Mouse (Mus musculus) limb, embryonic 13.5 days (tissue): Measurements from ENCODE around the gene Luc7l2. TPM values are rescaled to one million over a fixed set of nuclear protein-coding genes. Genes with fewer than 3 reads are reported as not detected.
"Not testable (repeated sequence)": the region's sequence is repeated elsewhere in the genome, so short reads cannot be mapped to it uniquely, and the experiment has no call there.

Experiments used
- ATAC-seq: fragments of 200-750 bp; cut with Nextera tagmentation; 2 replicates; pipeline ENCODE4 v1.8.0; 2017; ENCODE audit warnings: low read depth, moderate number of reproducible peaks, moderate TSS enrichment; ENCODE audit not compliant: low FRiP score
- H3K27ac ChIP-seq: fragments of 300-500 bp; sonication (generic); 2 replicates; pipeline ENCODE4 v1.5.1; 2015; ENCODE audit warnings: inconsistent platforms, mild to moderate bottlenecking, moderate library complexity
- H3K27me3 ChIP-seq: fragments of 300-500 bp; sonication (generic); 2 replicates; pipeline ENCODE4 v1.6.1; 2015; ENCODE audit warnings: mild to moderate bottlenecking, inconsistent platforms
- H3K36me3 ChIP-seq: fragments of 300-500 bp; sonication (generic); 2 replicates; pipeline ENCODE4 v1.6.1; 2015; ENCODE audit warnings: inconsistent platforms, mild to moderate bottlenecking, moderate library complexity
- H3K4me1 ChIP-seq: fragments of 300-500 bp; sonication (generic); 2 replicates; pipeline ENCODE4 v1.6.1; 2015; ENCODE audit warnings: inconsistent platforms
- H3K4me2 ChIP-seq: fragments of 300-500 bp; sonication (generic); replicated peaks from 2 replicates; pipeline ENCODE4 v1.6.1; 2015; ENCODE audit warnings: inconsistent platforms, mild to moderate bottlenecking, moderate library complexity
- H3K4me3 ChIP-seq: fragments of 300-500 bp; sonication (generic); 2 replicates; pipeline ENCODE4 v1.5.1; 2015; ENCODE audit warnings: moderate library complexity, mild to moderate bottlenecking, inconsistent platforms
- H3K9ac ChIP-seq: fragments of 300-500 bp; sonication (generic); 2 replicates; pipeline ENCODE4 v1.6.1; 2015; ENCODE audit warnings: mild to moderate bottlenecking, inconsistent platforms
- H3K9me3 ChIP-seq: fragments of 300-500 bp; sonication (generic); 2 replicates; pipeline ENCODE4 v1.6.1; 2016; ENCODE audit warnings: inconsistent platforms
- WGBS: fragments of 180-500 bp; shearing (Covaris S2); methylation state at CpG from one replicate; pipeline ENCODE4 v1.1.7; 2015; 5-methylcytosine and 5-hydroxymethylcytosine counted together
- polyA plus RNA-seq: library from polyadenylated mRNA; unstranded; fragments of >200 nt; fragmentation: Nextera tagmentation; extraction: Ambion mirVana; gene quantifications from 2 replicates; pipeline ENCODE4 v1.2.1, GENCODE M21; 2015

The Luc7l2 gene
- polyA plus RNA-seq, 1 experiment from 2014 or later = 62.8 TPM

DNA sequence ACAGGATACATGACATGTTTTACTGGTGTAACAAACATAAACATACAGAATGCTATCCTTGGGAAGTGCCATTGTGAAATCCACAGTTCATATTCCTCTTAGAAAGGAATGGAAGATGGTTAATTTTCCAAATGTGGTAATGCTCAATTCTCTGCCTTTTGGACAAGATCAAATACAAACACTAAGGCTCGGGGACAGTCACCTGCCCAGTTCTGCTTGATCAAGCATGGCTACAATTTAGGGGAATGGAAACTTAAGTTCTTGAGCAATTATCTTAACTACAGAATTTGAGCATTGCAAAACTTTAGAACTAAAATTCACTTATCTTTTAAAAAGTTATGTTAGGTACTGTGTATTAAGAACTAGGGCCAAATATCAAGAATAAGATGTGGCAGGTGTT, 15.3 kb upstream of the Luc7l2 start:
- H3K36me3 ChIP-seq = peaks cover 14% of the 10 kb centered on the region; the same call in 1 of the 2 replicates
- ATAC-seq = no peak
- H3K4me1 ChIP-seq = peaks cover 10% of the 10 kb centered on the region; the same call in 1 of the 2 replicates
- no peaks in the 10 kb centered on the region for H3K27me3 ChIP-seq
- no peak overlapping the region for H3K27ac ChIP-seq
- peak overlapping the region; percentile 61 for H3K4me2 ChIP-seq
- H3K4me3 ChIP-seq = peak overlapping the region; percentile 78
- no peaks in the 10 kb centered on the region for H3K9me3 ChIP-seq
- WGBS = 90% methylated on average over 1 of the region's 1 CpGs
- no peak overlapping the region for H3K9ac ChIP-seq

DNA sequence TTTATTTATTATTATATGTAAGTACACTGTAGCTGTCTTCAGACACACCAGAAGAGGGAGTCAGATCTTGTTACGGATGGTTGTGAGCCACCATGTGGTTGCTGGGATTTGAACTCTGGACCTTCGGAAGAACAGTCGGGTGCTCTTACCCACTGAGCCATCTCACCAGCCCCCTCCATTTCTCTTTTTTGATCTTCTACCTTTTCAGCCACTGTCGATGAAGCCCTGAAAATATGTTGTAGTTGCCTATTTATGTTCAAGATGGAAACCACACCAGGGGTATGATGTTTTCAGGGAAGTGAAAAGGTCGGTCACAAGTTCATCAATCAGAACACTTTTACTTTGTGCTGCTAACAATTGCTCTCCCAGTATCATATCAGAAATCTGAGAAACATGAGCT, 7.0 kb upstream of the Luc7l2 start:
- H3K9me3 ChIP-seq, H3K4me1 ChIP-seq, H3K27ac ChIP-seq, H3K9ac ChIP-seq, H3K27me3 ChIP-seq, H3K4me3 ChIP-seq, ATAC-seq, H3K4me2 ChIP-seq: not testable (repeated sequence)
- WGBS = 90% methylated on average over 4 of the region's 5 CpGs
- peaks cover 12% of the 10 kb centered on the region; the same call in 1 of the 2 replicates for H3K36me3 ChIP-seq

- 89% methylated on average over 2 of the region's 2 CpGs for WGBS
- H3K4me2 ChIP-seq, H3K27ac ChIP-seq, H3K9me3 ChIP-seq, H3K36me3 ChIP-seq, H3K4me3 ChIP-seq, H3K27me3 ChIP-seq, ATAC-seq, H3K4me1 ChIP-seq, H3K9ac ChIP-seq: not testable (repeated sequence)
These were observed 4.1 kb upstream of the Luc7l2 start for GRCm38 (mm10) chr6:38547005-38547404.

- Histone ChIP-seq H3K27ac (no peak overlapping the region), H3K9me3 (no peaks in the 10 kb centered on the region), H3K4me2 (no peak overlapping the region), H3K27me3 (no peaks in the 10 kb centered on the region), H3K36me3 (no peaks in the 10 kb centered on the region), H3K9ac (no peak overlapping the region), H3K4me3 (no peak overlapping the region), H3K4me1 (peaks cover 6% of the 10 kb centered on the region; the same call in 1 of the 2 replicates)
- 74% methylated on average over 1 of the region's 1 CpGs for WGBS
- no peak for ATAC-seq
These were observed 3.4 kb upstream of the Luc7l2 start for GRCm38 (mm10) chr6:38547707-38548106.

GRCm38 (mm10) chr6:38548595-38548994, 2.5 kb upstream of the Luc7l2 start:
- H3K4me2 ChIP-seq, ATAC-seq, H3K36me3 ChIP-seq, H3K27ac ChIP-seq, H3K4me3 ChIP-seq, H3K4me1 ChIP-seq, H3K27me3 ChIP-seq, H3K9me3 ChIP-seq, H3K9ac ChIP-seq: not testable (repeated sequence)
- 93% methylated on average over 7 of the region's 7 CpGs for WGBS

DNA sequence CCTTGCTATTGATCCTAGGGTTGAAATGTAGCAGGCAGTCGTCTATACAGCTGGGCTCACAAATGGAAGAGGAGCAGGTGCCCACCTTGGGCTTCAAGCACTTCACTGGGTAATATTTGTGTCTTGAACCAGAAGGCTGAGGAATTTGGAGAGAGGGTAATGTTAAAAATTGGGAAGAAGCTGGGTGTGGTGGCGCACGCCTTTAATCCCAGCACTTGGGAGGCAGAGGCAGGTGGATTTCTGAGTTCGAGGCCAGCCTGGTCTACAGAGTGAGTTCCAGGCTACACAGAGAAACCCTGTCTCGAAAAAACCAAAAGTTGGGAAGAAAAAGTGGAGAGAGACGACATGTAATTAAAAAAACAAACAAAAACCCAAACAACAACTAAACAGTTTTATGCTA, 1.3 kb upstream of the Luc7l2 start:
- H3K36me3 ChIP-seq, ATAC-seq, H3K27me3 ChIP-seq, H3K9me3 ChIP-seq: not testable (repeated sequence)
- H3K4me3 ChIP-seq = peak overlapping the region; percentile 62
- WGBS = 80% methylated on average over 6 of the region's 6 CpGs
- H3K27ac ChIP-seq = 0 out of 2 replicates have a peak overlapping the region, but pooled peaks have one; percentile 98
- H3K4me2 ChIP-seq = peak overlapping the region; percentile 68
- peak overlapping the region; percentile 86; the same call in 1 of the 2 replicates for H3K9ac ChIP-seq
- H3K4me1 ChIP-seq = peaks cover 19% of the 10 kb centered on the region

- Histone ChIP-seq H3K4me3 (peak overlapping the region; percentile 62), H3K4me2 (peak overlapping the region; percentile 68), H3K27me3 (no peaks in the 10 kb centered on the region), H3K27ac (peak overlapping the region; percentile 98), H3K4me1 (peaks cover 21% of the 10 kb centered on the region), H3K9ac (peak overlapping the region; percentile 86), H3K36me3 (peaks cover under 1% of the 10 kb centered on the region; the same call in 1 of the 2 replicates), H3K9me3 (no peaks in the 10 kb centered on the region)
- ATAC-seq = peak; percentile 3
- 8% methylated on average over 28 of the region's 28 CpGs for WGBS
These were observed 678 bp upstream of the Luc7l2 start for GRCm38 (mm10) chr6:38550250-38551061.

DNA sequence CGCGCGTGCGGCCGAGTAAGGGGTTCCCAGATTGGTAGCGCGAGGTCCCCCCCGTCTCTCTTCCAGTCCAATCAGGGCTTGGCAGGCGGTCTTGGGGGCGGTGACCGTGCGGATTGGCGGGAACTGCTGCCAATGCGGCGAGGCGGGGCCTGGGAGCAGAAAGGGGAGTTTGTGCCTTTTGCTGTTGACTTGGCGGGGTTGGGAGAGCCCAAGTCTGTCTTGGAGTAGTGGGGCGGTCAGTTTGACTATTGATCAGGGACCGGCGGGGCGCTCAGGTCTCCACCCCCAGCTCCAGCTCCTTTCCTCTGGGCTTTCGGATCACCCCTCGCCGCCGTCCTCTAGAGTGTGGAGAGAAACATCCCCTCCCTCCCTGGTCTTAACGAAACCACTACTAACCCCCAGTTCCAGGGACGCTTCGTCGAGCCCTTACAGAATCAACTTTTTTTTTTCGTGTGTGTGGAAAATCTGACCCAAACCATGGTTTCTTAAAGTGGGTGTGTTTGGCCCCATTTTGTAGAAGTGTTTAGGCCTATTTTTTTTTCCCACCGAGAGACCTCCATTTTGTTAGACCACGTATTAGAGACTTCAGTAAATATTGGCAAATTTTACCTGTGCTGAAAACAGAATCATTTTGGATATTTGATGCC, 978 bp downstream of the Luc7l2 start:
- 0% methylated on average over 32 of the region's 32 CpGs for WGBS
- Histone ChIP-seq H3K4me2 (peak overlapping the region; percentile 57), H3K4me1 (peaks cover 23% of the 10 kb centered on the region), H3K9me3 (no peaks in the 10 kb centered on the region), H3K4me3 (peak overlapping the region; percentile 62), H3K27me3 (no peaks in the 10 kb centered on the region), H3K36me3 (peaks cover 5% of the 10 kb centered on the region), H3K27ac (peak overlapping the region; percentile 98), H3K9ac (peak overlapping the region; percentile 89)
- ATAC-seq = peak; percentile 94

DNA sequence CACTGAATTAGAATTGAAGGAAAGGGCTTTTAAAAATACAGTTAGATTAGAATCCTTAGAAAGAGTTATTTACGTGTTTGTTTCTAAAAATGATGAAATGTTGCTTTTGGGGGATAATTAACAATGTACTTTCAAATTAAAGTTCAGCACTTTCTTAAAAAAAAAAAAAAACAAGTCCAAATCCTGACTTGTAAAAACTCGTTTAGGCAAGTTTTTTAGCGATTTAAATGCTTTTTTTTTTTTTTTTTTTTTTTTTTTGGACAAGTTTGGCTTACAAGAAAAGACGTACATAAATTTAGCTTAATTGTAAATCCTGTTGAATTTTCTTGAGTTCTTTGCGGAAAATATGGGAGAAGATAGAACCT, 1.5 kb downstream of the Luc7l2 start:
- Histone ChIP-seq H3K27me3 (no peaks in the 10 kb centered on the region), H3K9me3 (no peaks in the 10 kb centered on the region), H3K9ac (peak overlapping the region; percentile 89; the same call in 1 of the 2 replicates), H3K4me3 (peak overlapping the region; percentile 62), H3K36me3 (peaks cover 8% of the 10 kb centered on the region), H3K4me1 (peaks cover 23% of the 10 kb centered on the region), H3K4me2 (peak overlapping the region; percentile 57), H3K27ac (peak overlapping the region; percentile 98; the same call in 1 of the 2 replicates)
- WGBS = 21% methylated on average over 5 of the region's 5 CpGs
- ATAC-seq = no peak

DNA sequence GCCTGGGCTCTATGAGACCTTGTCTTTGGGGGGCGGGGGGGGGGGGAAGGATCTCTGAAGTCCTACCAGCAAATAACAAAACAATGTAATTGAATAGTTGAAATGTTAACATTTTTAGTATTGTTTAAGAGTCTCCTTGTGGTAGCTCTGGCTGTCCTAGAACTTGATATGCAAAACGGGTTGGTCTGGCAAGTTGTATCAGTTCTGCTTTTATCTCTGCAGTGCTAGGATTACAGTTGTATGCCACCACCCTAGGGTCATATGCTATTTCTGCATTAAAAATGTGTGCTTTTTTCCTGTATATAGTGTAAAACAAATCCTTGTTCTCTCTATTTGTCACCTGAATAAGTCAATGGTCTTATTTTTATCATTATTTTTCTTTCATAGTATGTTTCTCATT, 25.0 kb downstream of the Luc7l2 start:
- Histone ChIP-seq H3K27me3 (no peaks in the 10 kb centered on the region), H3K4me1 (no peaks in the 10 kb centered on the region), H3K27ac (no peak overlapping the region), H3K4me3 (no peak overlapping the region), H3K9me3 (no peaks in the 10 kb centered on the region), H3K4me2 (no peak overlapping the region), H3K9ac (no peak overlapping the region), H3K36me3 (peaks cover 59% of the 10 kb centered on the region)
- WGBS = 86% methylated on average over 2 of the region's 2 CpGs
- ATAC-seq = no peak

DNA sequence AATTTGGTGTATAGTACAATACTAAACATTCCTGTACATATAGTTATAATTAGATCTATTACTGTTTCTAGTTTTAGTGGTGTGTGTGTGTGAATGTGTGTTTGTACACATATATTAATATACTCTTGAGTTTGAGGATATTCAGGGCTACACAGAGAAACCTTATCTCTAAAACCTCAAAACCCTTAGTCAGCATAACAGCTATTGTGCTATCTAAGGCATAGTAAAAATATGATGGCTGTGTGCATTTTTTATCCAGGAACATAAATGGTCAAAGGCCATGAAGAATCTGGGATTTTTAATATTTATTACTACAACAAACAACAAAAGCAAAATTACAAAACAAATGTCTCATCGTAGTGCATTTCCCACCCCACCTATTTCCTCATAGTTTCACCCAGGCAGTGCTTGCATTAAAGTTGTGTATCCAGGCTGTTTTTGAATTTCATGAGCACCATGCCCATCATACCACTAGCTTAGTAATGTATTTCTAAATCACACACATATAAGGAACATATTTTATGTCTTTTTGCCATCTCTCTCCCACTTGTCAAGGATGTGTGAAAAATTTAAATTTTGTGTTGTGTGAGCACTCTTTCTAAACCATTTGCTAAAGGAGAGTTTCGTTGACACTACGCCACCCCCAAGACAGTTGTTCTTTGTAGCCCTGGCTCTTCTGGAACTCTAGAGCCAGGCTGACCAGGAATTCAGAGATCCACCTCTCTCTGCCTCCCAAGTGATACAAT, 29.2 kb downstream of the Luc7l2 start:
- Histone ChIP-seq H3K27ac (no peak overlapping the region), H3K9ac (no peak overlapping the region), H3K4me3 (no peak overlapping the region), H3K27me3 (no peaks in the 10 kb centered on the region), H3K4me1 (no peaks in the 10 kb centered on the region), H3K4me2 (no peak overlapping the region), H3K36me3 (peaks cover 60% of the 10 kb centered on the region), H3K9me3 (no peaks in the 10 kb centered on the region)
- 96% methylated on average over 3 of the region's 3 CpGs for WGBS
- ATAC-seq = no peak

- no peak for ATAC-seq
- no peak overlapping the region for H3K4me3 ChIP-seq
- 90% methylated on average over 3 of the region's 3 CpGs for WGBS
- no peaks in the 10 kb centered on the region for H3K9me3 ChIP-seq
- no peaks in the 10 kb centered on the region for H3K27me3 ChIP-seq
- H3K9ac ChIP-seq = no peak overlapping the region
- H3K4me1 ChIP-seq = no peaks in the 10 kb centered on the region
- no peak overlapping the region for H3K4me2 ChIP-seq
- peaks cover 67% of the 10 kb centered on the region for H3K36me3 ChIP-seq
- H3K27ac ChIP-seq = no peak overlapping the region
These were observed 30.6 kb downstream of the Luc7l2 start for GRCm38 (mm10) chr6:38581711-38582110.
